Mouse (Mus musculus): ENCODE data around the gene Dhx16. TPM values are rescaled to one million over a fixed set of nuclear protein-coding genes. Genes with fewer than 3 reads are reported as not detected.
A peak's percentile ranks its signal among the peaks of the same experiment; 100 is the strongest.

Gene Dhx16
- total and polyA plus RNA-seq, 2 experiments = 18.5 to 52.2 TPM

GRCm38 (mm10) chr17:35915538-35916296 is 36.1 kb downstream of the Dhx16 start:
- peak overlapping the region; percentile 72 for H3K9ac ChIP-seq (ENCODE audit: low read depth, low read length)
- H3K27me3 ChIP-seq (ENCODE audit: control insufficient read depth, insufficient read depth, low read length) = no peaks in the 10 kb centered on the region
- peak; percentile 82 for DNase-seq (ENCODE audit: extremely low read depth, low read depth, low spot score)
- peak overlapping the region; percentile 68 for H3K4me3 ChIP-seq (ENCODE audit: insufficient read depth, low read depth, low read length)
- peaks cover 10% of the 10 kb centered on the region; the same call in 1 of the 2 replicates for H3K4me1 ChIP-seq (ENCODE audit: control insufficient read depth, insufficient read depth, low read length)
- peaks cover 21% of the 10 kb centered on the region for H3K36me3 ChIP-seq (ENCODE audit: control insufficient read depth, insufficient read depth, low read length)
- peaks cover 10% of the 10 kb centered on the region for H3K79me2 ChIP-seq (ENCODE audit: control insufficient read depth, insufficient read depth, low read length)
- WGBS = 0% methylated on average over 28 of the region's 28 CpGs
- TF ChIP-seq CTCF (IDR thresholded peaks at IDR 0.05; ENCODE audit: low read depth, low read length) = no peak
- no peak for TF ChIP-seq POLR2A (IDR thresholded peaks at IDR 0.05; ENCODE audit: extremely low read depth, insufficient read depth, low read length)
- peak overlapping the region; percentile 59 for H3K27ac ChIP-seq (replicated peaks; ENCODE audit: insufficient read depth, low read depth, low read length)

GRCm38 (mm10) chr17:35916297-35917142 is 36.9 kb downstream of the Dhx16 start, which contains the start of the genes Mrps18b and Ppp1r10:
Mrps18b (minus strand) TSS chr17:35916389.
Ppp1r10 (plus strand) TSS chr17:35916434.
- Histone ChIP-seq H3K36me3 (ENCODE audit: control insufficient read depth, insufficient read depth, low read length) (peaks cover 18% of the 10 kb centered on the region), H3K9ac (ENCODE audit: low read depth, low read length) (peak within 1 kb of the TSS; percentile 96), H3K4me3 (ENCODE audit: insufficient read depth, low read depth, low read length) (peak within 1 kb of the TSS; percentile 95), H3K4me1 (ENCODE audit: control insufficient read depth, insufficient read depth, low read length) (peaks cover 10% of the 10 kb centered on the region; the same call in 1 of the 2 replicates), H3K27ac (replicated peaks; ENCODE audit: insufficient read depth, low read depth, low read length) (peak within 1 kb of the TSS; percentile 98), H3K79me2 (ENCODE audit: control insufficient read depth, insufficient read depth, low read length) (peaks cover 10% of the 10 kb centered on the region), H3K27me3 (ENCODE audit: control insufficient read depth, insufficient read depth, low read length) (no peaks in the 10 kb centered on the region)
- WGBS = under 1% methylated on average over 83 of the region's 83 CpGs
- DNase-seq (ENCODE audit: extremely low read depth, low read depth, low spot score) = peak; percentile 95
- peak; percentile 45 for TF ChIP-seq CTCF (IDR thresholded peaks at IDR 0.05; ENCODE audit: low read depth, low read length)
- TF ChIP-seq POLR2A (IDR thresholded peaks at IDR 0.05; ENCODE audit: extremely low read depth, insufficient read depth, low read length) = peak; percentile 98

- Histone ChIP-seq H3K36me3 (ENCODE audit: control insufficient read depth, insufficient read depth, low read length) (peaks cover 18% of the 10 kb centered on the region), H3K27me3 (ENCODE audit: control insufficient read depth, insufficient read depth, low read length) (no peaks in the 10 kb centered on the region), H3K4me3 (ENCODE audit: insufficient read depth, low read depth, low read length) (peak overlapping the region; percentile 95), H3K9ac (ENCODE audit: low read depth, low read length) (peak overlapping the region; percentile 96), H3K4me1 (ENCODE audit: control insufficient read depth, insufficient read depth, low read length) (peaks cover 10% of the 10 kb centered on the region; the same call in 1 of the 2 replicates), H3K27ac (replicated peaks; ENCODE audit: insufficient read depth, low read depth, low read length) (peak overlapping the region; percentile 98), H3K79me2 (ENCODE audit: control insufficient read depth, insufficient read depth, low read length) (peaks cover 10% of the 10 kb centered on the region)
- 0% methylated on average over 8 of the region's 8 CpGs for WGBS
- no peak for DNase-seq (ENCODE audit: extremely low read depth, low read depth, low spot score)
- TF ChIP-seq POLR2A (IDR thresholded peaks at IDR 0.05; ENCODE audit: extremely low read depth, insufficient read depth, low read length) (no peak), CTCF (IDR thresholded peaks at IDR 0.05; ENCODE audit: low read depth, low read length) (no peak)
Observed at GRCm38 (mm10) chr17:35917143-35917462, 37.5 kb downstream of the Dhx16 start.

GRCm38 (mm10) chr17:35917463-35918251 is 38.0 kb downstream of the Dhx16 start:
- Histone ChIP-seq H3K27ac (replicated peaks; ENCODE audit: insufficient read depth, low read depth, low read length) (peak overlapping the region; percentile 98), H3K36me3 (ENCODE audit: control insufficient read depth, insufficient read depth, low read length) (peaks cover 17% of the 10 kb centered on the region), H3K79me2 (ENCODE audit: control insufficient read depth, insufficient read depth, low read length) (peaks cover 10% of the 10 kb centered on the region), H3K27me3 (ENCODE audit: control insufficient read depth, insufficient read depth, low read length) (no peaks in the 10 kb centered on the region), H3K4me1 (ENCODE audit: control insufficient read depth, insufficient read depth, low read length) (peaks cover 14% of the 10 kb centered on the region), H3K4me3 (ENCODE audit: insufficient read depth, low read depth, low read length) (peak overlapping the region; percentile 95), H3K9ac (ENCODE audit: low read depth, low read length) (peak overlapping the region; percentile 96)
- WGBS = under 1% methylated on average over 13 of the region's 13 CpGs
- TF ChIP-seq POLR2A (IDR thresholded peaks at IDR 0.05; ENCODE audit: extremely low read depth, insufficient read depth, low read length) (0 out of 2 replicates have a peak, but pooled peaks have one; percentile 45), CTCF (IDR thresholded peaks at IDR 0.05; ENCODE audit: low read depth, low read length) (no peak)
- DNase-seq (ENCODE audit: extremely low read depth, low read depth, low spot score) = peak; percentile 48

GRCm38 (mm10) chr17:35918276-35919059 is 38.8 kb downstream of the Dhx16 start:
- Histone ChIP-seq H3K79me2 (ENCODE audit: control insufficient read depth, insufficient read depth, low read length) (peaks cover 10% of the 10 kb centered on the region), H3K36me3 (ENCODE audit: control insufficient read depth, insufficient read depth, low read length) (peaks cover 20% of the 10 kb centered on the region), H3K9ac (ENCODE audit: low read depth, low read length) (peak overlapping the region; percentile 92), H3K27me3 (ENCODE audit: control insufficient read depth, insufficient read depth, low read length) (no peaks in the 10 kb centered on the region), H3K4me1 (ENCODE audit: control insufficient read depth, insufficient read depth, low read length) (peaks cover 17% of the 10 kb centered on the region), H3K27ac (replicated peaks; ENCODE audit: insufficient read depth, low read depth, low read length) (peak overlapping the region; percentile 91), H3K4me3 (ENCODE audit: insufficient read depth, low read depth, low read length) (peak overlapping the region; percentile 95)
- TF ChIP-seq POLR2A (IDR thresholded peaks at IDR 0.05; ENCODE audit: extremely low read depth, insufficient read depth, low read length) (0 out of 2 replicates have a peak, but pooled peaks have one; percentile 22), CTCF (IDR thresholded peaks at IDR 0.05; ENCODE audit: low read depth, low read length) (no peak)
- DNase-seq (ENCODE audit: extremely low read depth, low read depth, low spot score) = no peak
- under 1% methylated on average over 11 of the region's 11 CpGs for WGBS

All from liver, adult 2 months (tissue).